Mouse (Mus musculus) limb, embryonic 12.5 days (tissue): ENCODE results near the gene Mrpl14. TPM values are rescaled to one million over a fixed set of nuclear protein-coding genes. Genes with fewer than 3 reads are reported as not detected.

ENCODE experiments used
- ATAC-seq: fragments of 200-750 bp; cut with Nextera tagmentation; 2 replicates; pipeline ENCODE4 v1.8.0; 2017; ENCODE audit warnings: low read depth, moderate TSS enrichment; ENCODE audit not compliant: insufficient number of reproducible peaks, insufficient read depth, low FRiP score, low TSS enrichment
- H3K27ac ChIP-seq: fragments of 300-500 bp; sonication (generic); 2 replicates; pipeline ENCODE4 v1.5.1; 2016; ENCODE audit warnings: mild to moderate bottlenecking, moderate library complexity
- H3K27me3 ChIP-seq: fragments of 300-500 bp; sonication (generic); 2 replicates; pipeline ENCODE4 v1.6.1; 2016; ENCODE audit warnings: mild to moderate bottlenecking, moderate library complexity
- H3K36me3 ChIP-seq: fragments of 300-500 bp; sonication (generic); 2 replicates; pipeline ENCODE4 v1.6.1; 2016; ENCODE audit warnings: mild to moderate bottlenecking, moderate library complexity
- H3K4me1 ChIP-seq: fragments of 300-500 bp; sonication (generic); replicated peaks from 2 replicates; pipeline ENCODE4 v1.6.1; 2016
- H3K4me2 ChIP-seq: fragments of 300-500 bp; sonication (generic); 2 replicates; pipeline ENCODE4 v1.6.1; 2016; ENCODE audit warnings: mild to moderate bottlenecking, moderate library complexity
- H3K4me3 ChIP-seq: fragments of 300-500 bp; sonication (generic); replicated peaks from 2 replicates; pipeline ENCODE4 v1.5.1; 2016; ENCODE audit warnings: mild to moderate bottlenecking
- H3K9ac ChIP-seq: fragments of 300-500 bp; sonication (generic); replicated peaks from 2 replicates; pipeline ENCODE4 v1.6.1; 2016; ENCODE audit warnings: mild to moderate bottlenecking, moderate library complexity
- H3K9me3 ChIP-seq: fragments of 300-500 bp; sonication (generic); 2 replicates; pipeline ENCODE4 v1.6.1; 2016; ENCODE audit warnings: mild to moderate bottlenecking, moderate library complexity
- WGBS: fragments of 180-500 bp; shearing (Covaris S2); methylation state at CpG from one replicate; pipeline ENCODE4 v1.1.7; 2016; 5-methylcytosine and 5-hydroxymethylcytosine counted together
- polyA plus RNA-seq: library from polyadenylated mRNA; unstranded; fragments of >200 nt; fragmentation: Nextera tagmentation; extraction: Ambion mirVana; gene quantifications from 2 replicates; pipeline ENCODE4 v1.2.1, GENCODE M21; 2016

Mrpl14 gene
- polyA plus RNA-seq, 1 experiment from 2014 or later, result 153 TPM

DNA sequence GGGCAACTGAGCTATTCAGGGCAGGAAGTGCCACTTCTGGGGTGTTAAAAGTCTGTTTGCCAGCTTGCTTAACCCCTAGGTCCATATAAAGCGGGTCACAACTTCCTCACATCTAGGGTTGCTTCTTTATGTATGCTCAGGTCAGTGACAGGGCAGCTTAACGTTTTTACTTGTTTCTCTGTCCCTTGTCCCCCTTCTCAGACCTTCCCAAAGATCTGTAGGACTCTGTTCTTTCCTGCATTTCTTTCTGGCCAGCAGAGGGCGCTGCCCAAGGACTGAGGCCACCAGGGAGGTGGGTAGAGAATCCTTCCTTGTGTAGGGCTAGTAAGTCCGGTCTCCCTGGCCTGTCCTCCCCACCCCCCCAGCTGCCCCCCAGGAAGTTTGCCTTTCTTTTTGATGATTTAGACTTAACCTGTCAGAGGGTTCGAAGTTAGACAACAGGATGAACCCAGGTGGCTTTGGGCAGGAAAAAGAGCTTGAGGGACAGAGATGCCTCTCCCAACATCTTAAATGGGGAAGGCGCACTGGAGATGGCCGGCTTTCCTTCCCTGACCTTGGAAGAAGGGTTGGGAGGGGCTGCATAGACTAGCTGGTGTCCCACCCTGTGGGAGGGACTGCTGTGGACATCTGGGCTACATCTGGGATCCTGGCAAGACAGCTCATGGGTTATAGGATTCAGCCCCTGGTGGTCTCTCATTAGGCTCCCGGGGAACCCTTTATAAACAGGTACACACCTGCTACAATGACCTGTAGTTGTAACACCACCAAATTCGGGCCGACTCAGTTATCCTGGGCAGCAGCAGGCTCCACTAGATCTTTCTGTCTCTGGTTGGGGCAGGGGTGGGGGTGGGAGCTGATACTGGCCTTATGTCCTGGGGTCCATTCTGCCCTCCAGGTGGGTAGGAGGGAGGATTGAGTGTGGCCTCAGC is 49.5 kb downstream of the Mrpl14 start:
- peak; percentile 16; the same call in 1 of the 2 replicates for ATAC-seq
- Histone ChIP-seq H3K4me3 (peak overlapping the region; percentile 43), H3K9ac (peak overlapping the region; percentile 59), H3K4me1 (peaks cover 42% of the 10 kb centered on the region), H3K27ac (peak overlapping the region; percentile 94), H3K36me3 (no peaks in the 10 kb centered on the region), H3K27me3 (peaks cover 13% of the 10 kb centered on the region), H3K4me2 (peak overlapping the region; percentile 69), H3K9me3 (no peaks in the 10 kb centered on the region)
- WGBS, result 5% methylated on average over 10 of the region's 10 CpGs

DNA sequence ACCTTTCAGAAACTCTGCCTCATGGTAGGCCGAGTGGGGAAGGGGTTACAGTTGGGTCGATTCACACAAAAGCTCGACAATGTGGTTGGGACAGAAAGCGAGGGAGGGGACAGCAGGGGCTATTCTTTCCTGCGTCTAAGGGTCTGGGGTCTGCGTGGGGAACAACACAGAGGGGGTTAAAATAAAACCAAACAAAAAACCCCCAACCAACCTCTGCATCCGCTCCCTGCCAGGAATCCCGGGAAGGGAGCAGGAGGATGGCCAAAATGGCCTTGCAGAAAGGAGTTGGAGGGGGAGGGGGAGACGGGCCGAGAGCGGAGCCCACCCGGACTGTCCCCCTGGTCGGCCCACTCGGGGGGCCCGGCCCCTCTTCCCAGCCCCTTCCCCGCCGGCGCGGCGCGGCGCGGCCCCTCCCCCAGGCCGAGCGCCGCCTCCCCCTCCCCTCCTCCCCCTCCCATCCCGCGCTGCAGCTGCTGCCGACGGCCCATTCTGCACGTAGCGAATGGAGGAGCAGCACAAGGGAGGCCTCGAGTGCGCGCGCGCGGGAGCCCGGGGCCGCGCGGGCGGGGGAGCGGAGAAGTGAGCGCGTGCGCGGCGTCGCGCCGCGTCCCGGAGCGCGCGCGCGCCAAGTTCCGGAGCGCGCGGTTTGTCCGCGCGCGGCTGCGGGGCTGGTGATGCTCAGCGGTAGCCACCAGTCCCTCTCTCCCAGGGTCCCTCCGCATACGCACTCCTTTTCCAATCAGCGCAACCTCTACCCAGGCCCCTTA is 50.4 kb downstream of the Mrpl14 start:
- Histone ChIP-seq H3K4me3 (peak overlapping the region; percentile 43), H3K27me3 (peaks cover 13% of the 10 kb centered on the region), H3K27ac (peak overlapping the region; percentile 94), H3K9ac (peak overlapping the region; percentile 59), H3K36me3 (no peaks in the 10 kb centered on the region), H3K9me3 (no peaks in the 10 kb centered on the region), H3K4me2 (peak overlapping the region; percentile 69), H3K4me1 (peaks cover 42% of the 10 kb centered on the region)
- WGBS, result 2% methylated on average over 59 of the region's 72 CpGs
- ATAC-seq, result peak; percentile 44

DNA sequence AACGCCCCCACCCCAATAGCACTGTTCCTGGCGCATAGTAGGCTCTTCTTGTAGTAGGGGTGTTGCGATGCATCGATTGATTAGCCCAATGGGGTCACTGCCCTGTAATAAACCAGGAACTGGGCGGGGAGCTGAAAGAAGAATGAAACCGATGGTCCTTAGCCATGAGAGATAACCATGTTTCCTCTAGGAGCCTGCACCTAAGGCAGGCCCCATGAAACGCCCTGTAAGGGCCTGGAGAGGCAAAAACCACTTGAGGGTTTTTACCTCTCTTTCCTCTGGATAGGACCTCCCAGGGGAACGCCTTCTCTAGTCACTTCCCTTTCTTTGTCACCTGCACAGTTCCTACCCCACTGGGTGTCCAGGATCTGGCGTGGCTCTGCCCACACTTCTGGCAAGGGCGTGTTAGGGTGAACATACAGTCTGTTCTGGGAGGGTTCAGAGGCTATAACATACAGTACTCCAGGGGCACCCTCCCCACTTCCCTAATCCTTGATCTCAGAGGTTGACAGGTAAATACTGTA is 51.0 kb downstream of the Mrpl14 start:
- peak overlapping the region; percentile 69 for H3K4me2 ChIP-seq
- ATAC-seq, result peak; percentile 26
- H3K4me3 ChIP-seq, result peak overlapping the region; percentile 43
- peak overlapping the region; percentile 94 for H3K27ac ChIP-seq
- 12% methylated on average over 10 of the region's 10 CpGs for WGBS
- H3K9ac ChIP-seq, result peak overlapping the region; percentile 59; the same call in 1 of the 2 replicates
- H3K36me3 ChIP-seq, result no peaks in the 10 kb centered on the region
- no peaks in the 10 kb centered on the region for H3K9me3 ChIP-seq
- H3K4me1 ChIP-seq, result peaks cover 42% of the 10 kb centered on the region
- peaks cover 13% of the 10 kb centered on the region for H3K27me3 ChIP-seq

DNA sequence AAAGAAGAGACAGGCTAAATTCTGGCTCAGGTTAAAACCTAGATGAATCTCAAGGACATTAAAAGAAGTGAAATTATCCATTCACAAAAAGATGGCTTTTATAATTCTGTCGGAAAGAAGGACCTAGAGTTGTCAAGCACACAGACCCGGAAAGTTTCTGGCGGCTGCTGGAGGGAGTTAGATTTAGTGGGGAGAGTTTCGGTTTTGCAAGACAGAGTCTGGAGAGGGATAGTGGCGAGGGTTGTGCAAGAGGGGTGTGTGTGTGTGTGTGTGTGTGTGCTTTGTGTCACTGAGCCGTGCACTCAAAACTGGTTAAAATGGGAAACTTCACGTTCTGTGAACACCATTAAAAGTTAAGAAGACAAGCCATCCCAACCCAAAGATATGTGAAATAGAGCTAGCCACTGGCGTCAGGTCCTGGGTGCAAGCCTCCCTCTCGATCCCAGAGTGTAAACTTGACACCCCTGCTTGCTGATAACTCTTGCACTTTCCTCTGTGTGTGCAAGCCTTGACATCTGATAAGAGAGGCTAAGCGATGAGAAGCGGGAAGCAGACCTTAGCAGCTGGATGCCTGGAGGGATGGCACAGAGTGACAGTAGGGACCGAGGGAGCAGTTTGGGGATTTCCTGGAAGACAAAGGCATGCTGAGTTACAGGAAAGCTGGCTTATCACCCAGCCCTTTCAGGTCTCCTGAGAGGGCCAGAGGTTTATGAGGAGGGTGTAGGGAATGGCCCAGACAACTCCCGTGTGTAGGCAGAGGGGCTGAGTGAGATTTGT is 56.4 kb downstream of the Mrpl14 start:
- Histone ChIP-seq H3K27ac (no peak overlapping the region), H3K36me3 (no peaks in the 10 kb centered on the region), H3K4me1 (no peaks in the 10 kb centered on the region; the same call in 1 of the 2 replicates), H3K4me3 (no peak overlapping the region), H3K9me3 (no peaks in the 10 kb centered on the region), H3K4me2 (no peak overlapping the region), H3K9ac (no peak overlapping the region; the same call in 1 of the 2 replicates), H3K27me3 (no peaks in the 10 kb centered on the region)
- ATAC-seq, result no peak
- 59% methylated on average over 13 of the region's 13 CpGs for WGBS

DNA sequence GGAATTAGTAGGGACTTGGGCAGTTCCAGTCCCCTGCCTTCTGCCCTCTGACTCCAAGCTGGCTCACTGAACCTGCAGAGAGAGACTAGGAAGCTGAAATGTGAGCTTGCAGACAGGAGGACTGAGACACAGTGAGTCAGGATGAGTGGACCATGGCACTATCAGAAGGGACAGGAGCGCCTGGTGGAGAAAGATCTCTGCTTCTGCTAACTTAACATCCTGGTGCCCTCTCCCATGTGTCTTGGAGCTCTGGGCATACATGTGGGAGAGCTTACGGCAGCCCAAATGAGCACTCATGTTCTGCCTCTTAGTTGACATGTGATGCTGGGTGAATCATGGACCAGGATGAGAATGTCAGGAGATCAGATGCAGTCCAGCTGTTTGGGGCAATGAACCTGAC is 59.5 kb downstream of the Mrpl14 start:
- Histone ChIP-seq H3K36me3 (no peaks in the 10 kb centered on the region), H3K4me1 (no peaks in the 10 kb centered on the region; the same call in 1 of the 2 replicates), H3K9me3 (no peaks in the 10 kb centered on the region), H3K4me3 (no peak overlapping the region), H3K9ac (no peak overlapping the region), H3K4me2 (no peak overlapping the region), H3K27ac (no peak overlapping the region), H3K27me3 (no peaks in the 10 kb centered on the region)
- ATAC-seq, result no peak
- 88% methylated on average over 2 of the region's 2 CpGs for WGBS

DNA sequence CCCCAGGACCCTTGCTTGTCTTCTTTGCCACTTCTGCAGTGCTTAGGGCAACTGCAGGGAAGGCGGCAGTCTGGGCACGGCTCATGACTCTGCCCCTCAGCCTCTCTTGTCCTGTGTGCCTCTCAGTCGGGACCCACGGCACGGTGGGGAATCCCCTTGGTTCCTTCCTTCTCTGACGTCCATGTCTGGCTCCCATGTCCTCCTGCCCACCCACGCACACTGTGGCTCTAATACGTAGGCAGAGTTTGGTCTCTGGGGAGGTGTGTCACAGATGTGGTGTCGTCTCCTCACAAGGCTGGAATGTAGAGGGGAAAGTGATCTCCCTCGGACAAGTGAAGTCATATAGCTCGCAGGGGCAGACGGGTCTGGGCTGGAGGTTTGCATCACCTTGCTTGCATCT is 60.6 kb downstream of the Mrpl14 start:
- no peak overlapping the region for H3K9ac ChIP-seq
- H3K4me2 ChIP-seq, result no peak overlapping the region
- H3K27ac ChIP-seq, result no peak overlapping the region
- no peaks in the 10 kb centered on the region for H3K9me3 ChIP-seq
- no peaks in the 10 kb centered on the region; the same call in 1 of the 2 replicates for H3K4me1 ChIP-seq
- no peak for ATAC-seq
- H3K36me3 ChIP-seq, result no peaks in the 10 kb centered on the region
- H3K4me3 ChIP-seq, result no peak overlapping the region
- no peaks in the 10 kb centered on the region for H3K27me3 ChIP-seq
- WGBS, result 66% methylated on average over 12 of the region's 12 CpGs

DNA sequence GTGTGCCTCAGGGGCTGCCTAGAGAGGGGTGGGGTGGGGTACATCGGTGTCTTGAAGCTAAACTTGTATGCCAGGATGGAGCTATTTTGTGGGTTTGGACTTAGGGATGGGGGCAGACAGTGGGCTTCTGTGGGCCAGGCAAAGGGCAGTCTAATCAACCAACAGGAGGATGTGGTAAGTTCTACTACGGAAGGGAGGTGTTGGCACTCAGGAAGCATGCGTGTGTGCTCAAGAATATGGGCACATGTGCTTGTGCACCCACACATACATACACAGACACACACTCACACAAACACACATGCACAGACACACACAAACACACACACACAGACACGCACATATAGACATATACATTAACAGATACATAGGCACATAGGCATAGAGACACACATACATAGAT is 61.2 kb downstream of the Mrpl14 start:
- WGBS, result 90% methylated on average over 4 of the region's 4 CpGs
- no peak overlapping the region for H3K27ac ChIP-seq
- no peaks in the 10 kb centered on the region; the same call in 1 of the 2 replicates for H3K4me1 ChIP-seq

More for the DNA sequence above, 61.2 kb downstream of the Mrpl14 start:
- H3K4me3 ChIP-seq, result no peak overlapping the region
- no peaks in the 10 kb centered on the region for H3K27me3 ChIP-seq
- no peak overlapping the region for H3K4me2 ChIP-seq
- no peak overlapping the region for H3K9ac ChIP-seq
- no peaks in the 10 kb centered on the region for H3K9me3 ChIP-seq
- ATAC-seq, result no peak
- no peaks in the 10 kb centered on the region for H3K36me3 ChIP-seq

Other genes starting within 250 kb of the Mrpl14 start
- 0.83 and 1.1 TPM in 2 replicates for gene Spats1, start 210.9 kb upstream of the Mrpl14 start, polyA plus RNA-seq
- gene Aars2, start 179.5 kb upstream of the Mrpl14 start, polyA plus RNA-seq, result 25.0 and 27.7 TPM in 2 replicates
- gene Tcte1, start 162.9 kb upstream of the Mrpl14 start, polyA plus RNA-seq, result 0.91 and 1.3 TPM in 2 replicates
- 7.7 and 9.7 TPM in 2 replicates for gene Tmem151b, start 136.6 kb upstream of the Mrpl14 start, polyA plus RNA-seq
- 6.5 and 6.6 TPM in 2 replicates for gene Nfkbie, start 130.6 kb upstream of the Mrpl14 start, polyA plus RNA-seq
- gene Slc35b2, start 122.4 kb upstream of the Mrpl14 start, polyA plus RNA-seq, result 96.9 and 106 TPM in 2 replicates
- 1,474 and 1,563 TPM in 2 replicates for gene Hsp90ab1, start 113.1 kb upstream of the Mrpl14 start, polyA plus RNA-seq
- 55.4 and 58.7 TPM in 2 replicates for gene Slc29a1, start 86.7 kb upstream of the Mrpl14 start, polyA plus RNA-seq
- gene Mymx, start 84.2 kb upstream of the Mrpl14 start, polyA plus RNA-seq, result 15.8 and 16.4 TPM in 2 replicates
- 0.65 and 0.83 TPM in 2 replicates for gene Capn11, start 27.0 kb upstream of the Mrpl14 start, polyA plus RNA-seq
- gene Tmem63b, start 583 bp downstream of the Mrpl14 start, polyA plus RNA-seq, result 34.1 and 35.8 TPM in 2 replicates
- not detected in 2 replicates for gene 1600014C23Rik, start 47.5 kb downstream of the Mrpl14 start, polyA plus RNA-seq